Mouse (Mus musculus) urinary bladder, postnatal 4 days (tissue): ENCODE measurements at regions not wholly inside any gene's neighbourhood (a gene's known extent, or its start where the extent isn't known, plus 50 kb on each side); places are given as distances from the start of the nearest gene placed in this dataset.

ENCODE experiments used
- DNase-seq, 2 experiments: peaks; one replicate each; pipeline ENCODE4 v3.0.0; 2021 to 2022; ENCODE audit warnings: low spot score in 2 of 2

DNA sequence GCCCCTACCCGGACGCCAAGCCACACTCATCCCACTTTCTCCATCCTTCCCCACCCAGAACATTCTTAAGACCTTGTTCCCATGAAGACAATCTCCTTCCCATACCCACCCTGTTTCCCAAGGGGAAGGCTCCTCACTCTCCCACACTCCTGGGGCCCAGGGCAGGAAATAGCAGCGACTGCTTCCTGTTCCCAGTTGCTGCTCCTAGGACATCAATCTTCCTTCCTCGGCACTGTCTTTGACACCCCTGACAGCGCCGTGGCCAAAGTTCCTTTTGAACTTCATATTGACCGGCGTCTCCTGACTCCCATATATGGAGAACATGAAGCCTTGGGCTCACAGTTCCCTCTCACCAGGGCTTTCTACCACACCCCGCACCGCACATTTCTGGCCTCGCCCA lies 96.2 kb upstream of the Spred2 start:
- DNase-seq = no peak

DNA sequence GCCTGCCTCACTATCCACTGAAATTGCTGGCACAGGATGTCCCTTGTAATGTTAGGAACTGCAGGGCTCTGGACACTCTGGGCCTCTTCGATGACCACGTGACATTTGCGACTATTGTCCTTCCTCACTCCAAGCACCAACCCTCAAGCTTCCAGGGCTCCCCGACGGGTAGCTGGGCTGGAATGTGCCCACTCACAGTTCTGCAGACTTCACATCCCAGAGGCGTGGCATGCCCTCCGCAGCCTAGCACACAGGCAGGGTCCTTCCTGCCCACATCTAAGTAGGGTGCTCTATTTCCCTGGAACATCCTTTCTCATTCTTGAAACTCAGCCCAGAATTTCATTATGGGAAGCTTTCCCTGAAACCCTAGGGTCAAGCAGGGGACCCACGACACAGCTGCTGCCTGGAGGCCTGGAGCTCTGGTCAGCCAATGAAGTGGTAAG lies 95.2 kb upstream of the Spred2 start:
- no peak for DNase-seq

DNA sequence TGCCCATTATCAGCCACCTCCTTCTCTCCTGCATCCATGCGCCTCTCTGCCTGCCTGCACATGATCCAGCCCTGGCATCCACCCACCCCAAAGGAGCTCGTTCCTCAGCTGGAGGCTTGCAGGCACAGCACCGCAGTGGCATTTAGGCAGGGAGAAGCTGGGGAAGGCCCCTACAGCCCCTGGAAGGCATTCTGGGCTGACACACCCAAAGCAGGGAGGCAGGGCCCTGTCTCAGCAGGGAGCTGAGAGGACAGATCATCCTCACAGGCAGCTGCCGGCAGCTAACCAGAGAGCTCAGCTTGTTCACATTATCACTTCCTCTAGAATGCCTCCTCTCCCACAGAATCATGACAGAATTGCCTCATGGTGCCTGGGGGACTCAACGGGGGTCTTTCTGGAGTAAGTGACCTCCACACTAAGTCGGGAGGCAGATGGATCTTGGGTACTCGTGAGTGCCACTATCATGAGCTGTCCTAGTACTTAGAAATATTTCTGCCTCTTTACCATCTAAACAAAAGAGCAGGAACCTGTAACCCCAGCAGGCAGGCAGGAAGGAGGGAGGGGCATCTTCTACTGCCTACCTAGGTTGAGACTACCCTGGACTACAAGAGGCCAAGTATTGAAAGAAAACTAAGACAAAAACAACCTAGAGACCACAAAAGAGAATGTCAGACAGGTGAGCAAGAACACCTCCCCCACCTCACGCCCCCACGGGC lies 94.5 kb upstream of the Spred2 start:
- no peak for DNase-seq

DNA sequence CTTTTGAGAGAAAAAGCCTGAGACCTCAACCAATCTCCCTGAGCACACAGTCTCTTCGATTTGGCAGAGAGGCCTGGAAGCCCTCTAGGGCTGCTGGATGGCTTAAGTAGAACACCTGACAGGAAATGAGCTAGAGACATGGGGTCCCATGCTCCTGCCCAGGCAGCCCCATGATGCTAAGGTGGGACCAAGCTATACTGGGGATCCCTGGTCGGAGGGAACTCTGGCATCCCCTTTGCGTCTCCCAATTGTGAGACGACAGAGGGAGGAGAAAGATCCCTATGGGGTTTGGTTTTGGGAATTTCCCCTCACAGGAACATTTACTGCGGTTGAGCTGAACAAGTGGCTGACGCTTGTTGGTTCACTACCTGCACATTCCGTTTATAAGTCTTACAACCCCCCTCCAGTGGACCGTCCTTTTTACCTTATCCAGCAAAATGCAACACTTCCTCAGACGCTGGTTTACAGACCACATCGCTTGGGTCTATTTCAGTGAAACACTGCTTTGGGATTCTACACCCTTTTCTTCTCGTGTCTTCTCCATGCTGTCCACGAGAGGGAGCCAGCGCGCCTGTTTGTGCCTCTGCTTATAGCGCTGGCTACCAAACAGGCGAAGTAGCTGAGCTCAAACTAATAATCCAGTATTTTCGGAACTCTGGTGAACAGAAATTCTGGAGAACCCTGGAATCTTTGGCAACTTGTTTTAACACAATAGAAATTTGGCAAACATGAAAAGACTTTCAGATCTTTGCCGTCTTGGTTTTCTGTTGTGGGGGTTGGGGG lies 93.7 kb upstream of the Spred2 start:
- DNase-seq = peak; percentile 61 to 82

DNA sequence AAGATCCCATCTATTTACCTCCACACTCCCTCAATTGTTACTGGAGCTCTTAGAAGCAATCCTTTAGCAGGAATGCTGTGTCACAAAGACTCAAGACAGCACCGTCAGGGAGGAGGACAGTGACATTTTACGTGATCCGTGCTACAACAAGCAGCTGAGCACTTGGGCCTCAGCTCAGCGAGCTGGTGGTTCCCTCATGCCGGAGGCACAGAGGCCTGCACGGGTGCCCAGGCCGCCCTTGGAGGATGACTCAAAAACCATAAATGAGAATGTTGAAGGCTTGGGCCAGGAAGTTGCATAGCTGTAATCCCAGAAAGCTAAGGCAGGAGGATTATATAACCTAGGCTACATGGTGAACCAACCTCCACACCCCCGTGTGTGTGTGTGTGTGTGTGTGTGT lies 89.6 kb upstream of the Spred2 start:
- DNase-seq = no peak

DNA sequence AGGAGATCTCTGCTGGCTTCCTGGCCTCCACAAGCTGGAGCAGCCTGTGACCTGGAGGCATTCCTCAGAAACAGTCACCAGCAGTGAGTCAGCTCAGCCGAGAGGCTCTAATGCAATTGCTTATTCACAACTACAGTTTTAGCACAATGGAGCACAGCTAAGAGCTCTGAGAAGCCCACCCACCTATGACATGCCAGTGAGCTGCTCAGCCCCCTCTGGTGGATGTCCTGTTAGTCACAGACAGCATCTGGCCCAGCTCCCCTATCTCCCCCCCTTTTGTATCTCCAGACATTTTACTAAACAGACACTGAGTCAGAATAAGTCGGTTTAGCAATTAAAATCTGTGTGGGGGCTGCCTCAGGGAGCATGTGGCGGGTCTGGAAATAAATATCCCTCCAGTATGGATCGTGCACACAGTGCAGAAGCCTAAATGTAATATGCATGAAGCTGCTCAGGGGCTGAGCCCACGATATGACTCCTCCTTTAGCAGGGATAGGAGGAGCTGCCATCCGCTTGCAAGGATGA lies 88.9 kb upstream of the Spred2 start:
- no peak for DNase-seq

DNA sequence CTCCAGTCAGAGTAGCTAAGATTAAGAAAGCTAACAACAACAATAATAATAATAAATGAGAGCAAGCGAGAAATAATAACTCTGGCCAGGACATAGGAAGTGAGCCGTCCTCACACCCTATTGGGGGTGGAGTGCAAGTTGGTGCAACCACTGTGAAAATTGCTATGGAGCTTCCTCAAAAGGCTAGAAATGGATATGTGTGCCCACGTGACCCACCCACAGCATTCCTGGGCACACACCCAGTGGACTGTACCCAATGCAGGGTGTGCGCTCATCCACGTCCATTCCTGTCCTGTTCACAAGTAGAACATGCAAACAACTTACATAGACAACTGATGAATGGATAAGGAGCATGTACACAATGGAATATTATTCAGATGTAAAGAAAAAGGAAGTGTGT lies 85.2 kb upstream of the Spred2 start:
- DNase-seq = no peak

DNA sequence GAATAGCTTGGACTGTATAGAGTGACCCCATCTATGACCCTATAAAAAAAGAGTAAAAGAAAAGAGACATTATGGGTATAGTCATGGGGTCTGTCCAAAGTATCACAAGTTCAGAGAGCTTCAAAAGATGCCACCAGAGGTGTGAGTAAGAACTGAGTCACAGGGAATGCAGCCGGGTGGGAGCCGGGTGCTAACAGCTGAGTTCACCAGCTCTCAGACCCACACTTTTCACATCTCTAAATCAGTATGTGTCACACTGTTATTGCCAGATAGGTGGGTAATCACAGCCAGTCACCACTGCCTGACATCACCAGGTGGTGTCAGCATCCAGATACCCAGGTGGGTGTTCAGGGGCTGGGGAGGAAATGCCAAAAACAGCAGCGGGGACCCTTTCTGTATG lies 81.1 kb upstream of the Spred2 start:
- no peak for DNase-seq

DNA sequence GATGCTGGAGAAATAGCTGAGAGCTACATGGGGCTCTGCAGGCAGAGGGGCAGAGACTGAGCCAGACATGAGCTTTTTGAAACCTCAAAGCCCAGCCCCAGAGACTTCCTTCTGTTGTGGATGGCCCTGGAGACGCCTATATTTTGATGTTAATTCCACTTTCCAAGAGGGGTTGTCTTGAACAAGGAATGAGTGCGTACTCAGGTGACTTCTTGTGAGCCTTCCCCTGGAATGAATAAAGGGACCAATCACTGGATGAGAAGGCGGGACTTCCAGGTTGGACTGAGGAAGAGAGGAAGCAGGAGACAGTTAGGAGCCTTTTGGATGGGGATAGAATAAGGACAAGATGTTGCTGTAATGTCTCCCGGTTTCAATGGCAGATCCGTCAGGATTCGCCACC lies 76.3 kb upstream of the Spred2 start:
- DNase-seq = no peak

DNA sequence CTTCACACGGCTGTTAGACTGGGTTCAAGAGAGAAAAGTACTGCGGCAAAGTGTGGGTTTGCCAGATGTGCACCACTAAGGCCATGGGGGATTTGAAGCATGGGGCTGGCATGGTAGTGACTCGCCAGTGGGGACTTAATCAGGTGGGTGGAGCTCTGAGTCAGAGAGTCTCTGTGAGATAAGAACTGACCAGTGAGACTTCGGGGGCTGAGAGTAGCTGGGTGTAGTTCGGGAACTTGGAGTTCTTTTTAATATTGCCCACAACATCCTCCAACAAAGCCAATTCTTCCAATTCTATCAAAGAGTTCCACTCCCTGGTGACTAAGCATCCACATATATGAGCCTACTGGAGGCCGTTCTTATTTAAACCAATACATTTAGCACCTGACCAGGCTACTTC lies 75.8 kb upstream of the Spred2 start:
- DNase-seq = no peak

DNA sequence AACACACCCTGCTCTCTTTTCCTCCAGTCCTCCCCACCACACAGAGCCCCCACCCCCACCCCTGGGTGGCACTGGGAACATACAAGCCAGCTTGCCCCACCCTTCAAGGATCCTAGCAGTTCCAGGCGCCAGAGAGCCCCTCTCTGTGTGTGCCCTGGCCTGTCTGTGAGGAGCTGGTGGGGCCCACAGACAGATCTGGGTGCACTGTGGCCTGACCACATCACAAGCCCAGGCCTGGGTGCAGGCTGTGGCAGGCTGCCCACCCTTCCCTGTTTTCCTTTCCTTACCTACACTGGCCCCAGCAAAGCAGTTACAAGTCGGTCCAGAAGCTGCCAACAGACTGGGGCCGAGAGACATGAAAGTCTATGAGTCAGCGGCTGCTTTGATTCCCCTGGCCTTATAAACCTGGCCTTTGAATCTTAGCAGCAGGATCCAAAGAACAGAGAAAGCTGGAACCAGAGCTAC lies 74.8 kb upstream of the Spred2 start:
- DNase-seq = peak in 1 of 2 experiments; percentile 21

DNA sequence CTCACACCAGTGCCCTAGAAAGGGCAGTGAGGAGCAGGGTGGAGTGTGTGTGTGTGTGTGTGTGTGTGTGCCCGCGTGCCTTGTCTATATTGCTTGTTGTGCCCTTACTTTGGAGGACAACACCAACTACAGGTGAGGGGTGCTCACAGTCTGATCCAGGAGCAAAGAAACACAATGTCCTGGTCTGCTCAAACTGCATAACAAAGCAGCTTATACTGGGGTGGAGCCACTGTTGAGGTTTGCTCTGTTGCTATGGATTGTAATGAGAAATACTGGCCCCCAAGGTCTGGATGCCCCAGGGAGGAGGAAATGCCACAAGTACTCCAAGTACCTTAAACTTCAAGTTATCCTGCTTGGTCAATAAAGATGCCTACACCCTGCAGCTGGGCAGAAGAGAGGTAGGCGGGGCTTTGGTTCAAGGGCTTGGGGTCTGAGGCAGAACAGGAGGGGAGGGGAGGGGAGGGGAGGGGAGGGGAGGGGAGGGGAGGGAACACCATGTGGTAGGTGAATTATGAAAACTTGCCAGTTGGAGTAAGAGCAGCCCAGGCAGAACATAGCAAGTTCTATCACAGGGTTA lies 74.2 kb upstream of the Spred2 start:
- DNase-seq = no peak

DNA sequence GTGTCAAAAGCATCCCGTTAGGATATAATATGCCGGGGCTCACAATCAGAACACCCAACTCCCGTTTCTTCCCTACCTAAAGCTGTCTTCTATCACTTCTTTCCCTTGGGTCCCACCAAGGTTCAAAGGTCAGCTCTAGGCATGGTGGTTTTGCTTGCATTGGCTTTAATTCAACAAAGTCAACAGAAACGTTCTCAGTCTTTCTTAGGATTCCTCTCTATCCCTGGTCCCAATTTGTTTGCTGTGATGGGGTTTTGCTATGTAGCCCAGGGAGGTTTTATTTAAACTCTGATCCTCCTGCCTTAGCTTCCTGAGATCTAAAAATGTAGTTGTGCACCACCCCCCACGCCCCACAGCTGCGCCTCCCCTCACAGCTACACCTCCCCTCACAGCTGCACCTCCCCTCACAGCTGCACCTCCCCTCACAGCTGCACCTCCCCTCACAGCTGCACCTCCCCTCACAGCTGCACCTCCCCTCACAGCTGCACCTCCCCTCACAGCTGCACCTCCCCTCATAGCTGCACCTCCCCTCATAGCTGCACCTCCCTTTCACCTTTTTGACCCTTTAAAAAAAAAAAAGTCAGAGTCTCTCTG lies 73.1 kb upstream of the Spred2 start:
- no peak for DNase-seq

DNA sequence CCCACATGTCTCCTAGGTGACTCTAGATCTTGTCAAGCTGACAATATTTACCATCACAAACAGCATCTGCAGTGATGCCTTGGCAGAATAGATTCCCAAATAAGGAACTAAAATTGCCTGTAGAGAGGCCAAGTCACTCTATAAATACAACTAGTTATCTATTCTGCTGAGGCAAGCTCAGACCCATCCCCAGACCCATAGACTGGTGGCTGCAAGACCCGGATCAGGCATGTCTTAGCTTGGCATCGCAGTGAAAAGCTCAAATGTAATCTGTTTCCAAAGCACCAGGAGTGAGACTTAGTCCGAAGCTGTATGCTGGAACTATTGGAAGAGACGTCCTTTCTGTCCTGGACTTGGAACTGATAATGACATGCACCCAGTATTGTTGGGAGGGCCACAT lies 62.6 kb upstream of the Spred2 start:
- DNase-seq = no peak

DNA sequence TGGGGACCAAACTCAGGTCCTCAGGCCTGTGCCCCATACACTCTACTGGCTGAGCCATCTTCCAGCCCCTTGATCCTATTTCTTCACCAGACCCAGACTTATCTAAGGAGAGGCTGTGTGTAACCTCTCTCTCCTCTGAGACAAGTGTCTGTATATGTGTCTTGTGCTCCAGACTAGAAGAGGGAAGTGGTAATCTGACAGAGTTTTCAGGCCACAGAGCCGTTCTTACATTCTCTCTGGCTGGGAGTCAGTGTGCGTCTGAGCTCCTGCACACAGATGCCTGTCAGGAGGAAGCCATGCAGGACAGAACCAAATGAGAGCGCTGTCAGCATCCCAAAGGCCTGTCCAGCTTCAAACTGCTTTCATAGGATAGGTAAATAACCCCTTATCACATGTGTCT lies 60.8 kb upstream of the Spred2 start:
- no peak for DNase-seq

DNA sequence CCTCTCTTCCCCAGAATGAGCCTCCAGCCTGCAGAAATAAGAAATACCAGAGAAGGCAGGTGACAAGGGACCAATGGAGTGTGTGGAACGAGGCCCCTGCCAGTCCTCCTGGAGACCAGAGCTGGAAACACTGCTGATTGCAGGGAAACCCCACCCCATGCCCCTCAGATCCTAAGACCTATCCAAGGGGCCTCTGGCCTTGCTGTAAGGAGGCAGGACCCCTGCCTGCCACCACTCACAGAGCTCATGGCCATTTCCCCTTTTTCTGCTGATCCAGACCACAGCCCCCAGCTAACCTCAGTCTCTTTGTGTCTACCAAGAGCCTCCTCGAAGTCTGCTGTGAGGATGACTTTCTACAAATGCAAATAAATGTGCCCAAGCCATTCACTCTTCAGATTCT lies 57.9 kb upstream of the Spred2 start:
- DNase-seq = no peak

DNA sequence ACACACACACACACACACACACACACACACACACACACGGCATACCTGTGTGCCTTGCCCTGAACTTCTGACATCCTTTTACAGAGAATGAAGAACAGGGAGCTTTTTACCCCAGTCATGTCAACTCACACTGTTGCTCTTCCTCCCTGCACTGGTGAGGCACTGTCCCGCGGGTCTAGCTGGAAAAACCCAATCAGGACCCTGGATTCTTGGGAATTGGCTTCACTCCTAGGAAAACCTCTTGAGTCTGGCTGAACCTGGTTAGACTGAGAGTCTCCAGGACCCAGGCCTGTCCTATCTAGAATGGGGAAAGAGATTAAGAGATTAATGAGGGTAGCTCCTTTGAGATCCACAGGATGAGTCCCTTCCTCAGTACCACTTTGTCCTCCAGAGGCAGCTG lies 54.5 kb upstream of the Spred2 start:
- no peak for DNase-seq

DNA sequence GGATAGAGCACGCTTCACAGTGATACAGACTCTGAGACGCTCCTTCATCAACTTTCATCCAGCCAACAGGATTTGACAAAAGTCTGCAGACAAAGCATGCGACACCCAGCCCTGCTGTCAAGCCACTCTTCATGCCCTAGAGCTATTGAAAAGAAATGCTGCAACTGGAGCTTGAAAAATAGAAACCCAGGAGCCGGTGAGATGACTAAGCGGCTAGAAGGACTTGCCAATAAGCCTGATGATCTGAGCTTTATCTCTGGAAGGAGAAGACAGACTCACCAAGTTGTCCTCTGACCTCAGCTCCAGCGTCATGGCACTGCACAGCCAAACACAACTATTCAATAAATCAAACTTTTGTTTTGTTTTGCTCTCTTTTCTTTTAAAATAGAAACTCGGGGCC lies 54.0 kb upstream of the Spred2 start:
- DNase-seq = no peak

DNA sequence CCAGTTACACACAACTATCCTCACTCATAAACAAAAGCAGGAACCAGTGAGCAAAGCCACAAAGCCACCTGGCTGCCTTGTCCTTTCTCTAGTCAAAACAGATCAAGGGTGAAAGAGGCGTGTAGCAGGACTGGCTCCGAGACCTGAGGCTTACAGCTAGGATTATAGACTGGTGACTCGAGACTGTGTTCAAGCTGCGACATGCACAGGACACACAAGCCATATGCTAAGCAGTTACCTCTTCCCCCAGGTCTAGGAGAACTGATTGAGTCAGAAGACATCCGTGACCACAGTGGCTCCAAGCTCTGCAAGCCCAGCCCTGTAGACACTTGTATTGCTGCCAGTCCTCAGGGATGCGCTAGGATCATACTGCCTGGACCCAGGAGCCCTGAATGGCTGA lies 50.4 kb upstream of the Spred2 start:
- DNase-seq = no peak
